Mouse (Mus musculus) stomach, embryonic 16.5 days (tissue): ENCODE measurements around the gene Plscr1. TPM values are rescaled to one million over a fixed set of nuclear protein-coding genes. Genes with fewer than 3 reads are reported as not detected.

ENCODE experiments used
- ATAC-seq: fragments of 200-750 bp; cut with Nextera tagmentation; 2 replicates; pipeline ENCODE4 v1.8.0; 2017; ENCODE audit warnings: moderate number of reproducible peaks, moderate TSS enrichment; ENCODE audit not compliant: insufficient read depth, low FRiP score
- H3K27ac ChIP-seq: fragments of 300-500 bp; sonication (generic); 2 replicates; pipeline ENCODE4 v1.5.1; 2014; ENCODE audit warnings: low read length
- H3K27me3 ChIP-seq: fragments of 300-500 bp; sonication (generic); 2 replicates; pipeline ENCODE4 v1.6.1; 2014; ENCODE audit warnings: low read length, control low read depth, mixed read lengths; ENCODE audit not compliant: control insufficient read depth, insufficient read depth
- H3K36me3 ChIP-seq: fragments of 300-500 bp; sonication (generic); 2 replicates; pipeline ENCODE4 v1.6.1; 2014; ENCODE audit warnings: low read length; ENCODE audit not compliant: control insufficient read depth, insufficient read depth
- H3K4me1 ChIP-seq: fragments of 300-500 bp; sonication (generic); 2 replicates; pipeline ENCODE4 v1.6.1; 2014; ENCODE audit warnings: low read length, control low read depth, mixed read lengths; ENCODE audit not compliant: control insufficient read depth, insufficient read depth
- H3K4me2 ChIP-seq: fragments of 300-500 bp; sonication (generic); 2 replicates; pipeline ENCODE4 v1.6.1; 2014; ENCODE audit warnings: low read depth, low read length, mixed read lengths
- H3K4me3 ChIP-seq: fragments of 300-500 bp; sonication (generic); replicated peaks from 2 replicates; pipeline ENCODE4 v1.5.1; 2014; ENCODE audit warnings: mild to moderate bottlenecking, low read length
- H3K9ac ChIP-seq: fragments of 300-500 bp; sonication (generic); 2 replicates; pipeline ENCODE4 v1.6.1; 2014; ENCODE audit warnings: low read length
- H3K9me3 ChIP-seq: fragments of 300-500 bp; sonication (generic); replicated peaks from 2 replicates; pipeline ENCODE4 v1.6.1; 2016; ENCODE audit warnings: low read length, control low read depth; ENCODE audit not compliant: control insufficient read depth
- WGBS: fragments of 180-500 bp; shearing (Covaris S2); extraction: QIAGEN DNeasy Blood & Tissue Kit; methylation state at CpG from one replicate; pipeline ENCODE4 v1.1.7; 2014; 5-methylcytosine and 5-hydroxymethylcytosine counted together
- polyA plus RNA-seq: library from polyadenylated mRNA; unstranded; fragments of >200 nt; fragmentation: Nextera tagmentation; extraction: Ambion mirVana; gene quantifications from 2 replicates; pipeline ENCODE4 v1.2.1, GENCODE M21; 2015

The Plscr1 gene
- polyA plus RNA-seq, 1 experiment from 2014 or later: 56.2 TPM

DNA sequence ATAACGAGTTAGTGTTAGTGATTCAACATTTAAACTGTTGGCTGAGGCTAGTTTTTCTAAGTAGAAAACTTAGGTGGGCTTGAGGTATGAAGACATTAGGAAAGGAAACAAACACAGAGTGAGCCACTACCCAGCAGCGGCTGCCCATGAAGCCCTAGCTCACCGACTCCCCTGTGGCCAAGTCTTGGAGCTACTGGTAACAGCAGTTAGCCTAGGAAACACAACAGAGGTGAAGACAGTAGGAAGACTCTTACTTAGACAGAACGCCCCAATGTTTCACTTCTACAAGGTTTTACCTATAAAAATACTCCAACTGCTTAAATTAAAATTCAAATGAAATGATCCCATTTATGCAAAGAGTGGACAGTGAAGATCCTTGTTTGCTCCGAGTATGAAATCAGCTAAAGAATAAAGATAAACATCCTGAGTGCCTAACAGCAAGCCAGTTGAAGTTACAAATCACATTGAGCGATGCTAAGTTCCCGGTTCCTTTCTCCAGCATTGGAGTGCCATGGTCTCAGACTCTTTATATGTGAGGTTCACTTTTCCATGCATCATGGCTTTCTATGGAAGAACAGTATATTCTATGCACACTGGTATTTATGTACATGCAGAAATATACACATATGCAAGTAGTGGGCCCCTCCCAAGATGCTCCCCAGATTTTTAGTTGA lies 640 bp upstream of the Plscr1 start:
- H3K4me3 ChIP-seq: no peak overlapping the region
- no peaks in the 10 kb centered on the region for H3K36me3 ChIP-seq
- no peaks in the 10 kb centered on the region for H3K9me3 ChIP-seq
- no peaks in the 10 kb centered on the region for H3K27me3 ChIP-seq
- WGBS: 78% methylated on average over 7 of the region's 7 CpGs
- no peak overlapping the region for H3K9ac ChIP-seq
- H3K4me2 ChIP-seq: no peak overlapping the region
- no peak for ATAC-seq
- H3K27ac ChIP-seq: no peak overlapping the region
- H3K4me1 ChIP-seq: peaks cover 9% of the 10 kb centered on the region

DNA sequence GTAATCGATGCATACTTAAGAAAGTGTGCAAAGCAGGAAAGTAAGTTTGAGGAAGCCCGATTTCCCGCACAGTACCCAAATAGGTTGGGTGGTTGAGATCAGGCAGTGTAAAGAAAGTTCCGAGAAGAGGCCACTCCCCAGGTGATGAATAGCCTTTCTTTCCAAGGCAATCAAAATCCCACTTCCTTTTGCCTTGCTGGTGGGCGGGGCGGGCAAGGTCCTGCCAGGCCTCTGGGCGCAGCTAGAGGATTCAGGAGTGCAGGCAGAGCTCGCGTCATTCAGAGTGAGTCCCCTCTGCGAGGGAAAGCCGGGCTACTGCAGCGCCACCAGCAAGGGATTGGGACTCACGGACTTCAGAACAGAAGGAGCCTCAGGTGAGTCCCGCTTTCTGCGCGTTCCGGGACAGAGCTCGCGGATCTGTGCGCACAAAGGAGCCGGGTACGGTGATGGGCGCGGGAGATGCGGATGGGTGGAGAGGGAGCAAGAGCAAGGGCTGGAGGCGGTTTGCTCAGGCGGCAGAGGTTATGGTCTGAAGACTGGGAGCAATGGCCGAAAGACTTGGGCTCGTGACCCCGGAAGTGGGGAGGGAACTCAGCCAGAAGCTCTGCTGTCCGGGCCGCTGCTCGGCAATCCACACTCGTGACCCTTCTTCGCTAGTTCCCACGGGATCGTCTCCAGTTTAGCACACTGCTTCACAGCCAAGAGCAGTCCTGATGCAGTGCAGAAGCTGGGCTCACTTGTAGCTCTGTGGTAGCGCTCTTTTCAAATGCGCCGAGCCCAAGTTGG lies 630 bp downstream of the Plscr1 start:
- under 1% methylated on average over 40 of the region's 40 CpGs for WGBS
- peak overlapping the region; percentile 77 for H3K9ac ChIP-seq
- H3K27ac ChIP-seq: peak overlapping the region; percentile 96
- H3K4me2 ChIP-seq: peak overlapping the region; percentile 58
- H3K4me1 ChIP-seq: peaks cover 9% of the 10 kb centered on the region
- H3K9me3 ChIP-seq: no peaks in the 10 kb centered on the region
- peak; percentile 96 for ATAC-seq
- peak overlapping the region; percentile 67 for H3K4me3 ChIP-seq
- H3K36me3 ChIP-seq: no peaks in the 10 kb centered on the region
- H3K27me3 ChIP-seq: no peaks in the 10 kb centered on the region

- Histone ChIP-seq H3K4me2 (no peak overlapping the region), H3K4me3 (no peak overlapping the region), H3K27me3 (no peaks in the 10 kb centered on the region), H3K9ac (no peak overlapping the region), H3K36me3 (no peaks in the 10 kb centered on the region), H3K27ac (no peak overlapping the region), H3K4me1 (peaks cover 9% of the 10 kb centered on the region), H3K9me3 (no peaks in the 10 kb centered on the region)
- 71% methylated on average over 5 of the region's 5 CpGs for WGBS
- no peak for ATAC-seq
Observed at GRCm38 (mm10) chr9:92252718-92253117, 3.2 kb downstream of the Plscr1 start.

- Histone ChIP-seq H3K27me3 (no peaks in the 10 kb centered on the region), H3K4me1 (peaks cover 9% of the 10 kb centered on the region), H3K4me2 (no peak overlapping the region), H3K36me3 (no peaks in the 10 kb centered on the region), H3K4me3 (no peak overlapping the region), H3K9me3 (no peaks in the 10 kb centered on the region), H3K9ac (no peak overlapping the region), H3K27ac (no peak overlapping the region)
- 85% methylated on average over 10 of the region's 10 CpGs for WGBS
- ATAC-seq: no peak
Observed at GRCm38 (mm10) chr9:92253585-92254321, 4.2 kb downstream of the Plscr1 start.

DNA sequence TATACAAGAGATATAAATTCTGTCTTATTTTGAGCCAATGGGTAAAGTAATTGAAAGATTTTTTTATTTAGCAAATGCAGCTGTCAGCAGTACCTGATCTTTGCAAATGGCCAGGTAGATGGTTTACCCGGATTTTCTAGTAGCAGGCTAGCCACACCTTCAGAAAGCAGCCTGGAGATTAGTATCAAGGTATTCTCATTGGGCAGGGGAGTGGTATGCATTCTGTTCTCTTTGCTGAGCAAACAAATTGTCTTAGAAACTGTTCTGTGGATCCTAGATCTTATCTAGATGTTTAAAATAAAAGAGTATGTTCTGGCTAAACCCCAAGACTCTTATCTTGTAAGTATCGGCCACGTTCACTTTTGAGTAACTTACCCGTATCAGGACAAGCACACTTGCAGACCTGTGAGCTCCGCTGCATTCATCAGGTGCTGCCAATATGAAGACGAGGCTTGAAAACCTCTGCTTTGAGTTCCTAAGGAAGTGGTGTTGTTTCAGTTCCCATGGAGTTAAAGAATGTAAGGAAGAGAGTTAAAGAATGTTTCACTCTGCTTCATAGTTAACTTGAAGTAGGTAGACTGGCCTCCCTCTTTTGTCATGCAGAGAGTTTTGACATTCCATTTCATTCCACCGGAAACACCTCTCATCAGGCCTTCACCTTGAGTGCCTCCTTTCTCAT lies 11.1 kb downstream of the Plscr1 start:
- Histone ChIP-seq H3K9ac (no peak overlapping the region), H3K9me3 (no peaks in the 10 kb centered on the region), H3K4me2 (no peak overlapping the region), H3K27me3 (no peaks in the 10 kb centered on the region), H3K27ac (peak overlapping the region; percentile 50), H3K36me3 (no peaks in the 10 kb centered on the region), H3K4me1 (no peaks in the 10 kb centered on the region), H3K4me3 (no peak overlapping the region)
- ATAC-seq: peak; percentile 66; the same call in 1 of the 2 replicates
- WGBS: 56% methylated on average over 7 of the region's 7 CpGs

- no peak for ATAC-seq
- no peak overlapping the region for H3K9ac ChIP-seq
- H3K4me2 ChIP-seq: peak overlapping the region; percentile 8; the same call in 1 of the 2 replicates
- no peak overlapping the region for H3K27ac ChIP-seq
- H3K27me3 ChIP-seq: no peaks in the 10 kb centered on the region
- WGBS: 64% methylated on average over 4 of the region's 4 CpGs
- H3K4me1 ChIP-seq: no peaks in the 10 kb centered on the region; the same call in 1 of the 2 replicates
- no peak overlapping the region for H3K4me3 ChIP-seq
- no peaks in the 10 kb centered on the region for H3K9me3 ChIP-seq
- 0 out of 2 replicates have a peak, but pooled peaks cover 7% of the 10 kb centered on the region for H3K36me3 ChIP-seq
Observed at GRCm38 (mm10) chr9:92265719-92266118, 16.2 kb downstream of the Plscr1 start.

DNA sequence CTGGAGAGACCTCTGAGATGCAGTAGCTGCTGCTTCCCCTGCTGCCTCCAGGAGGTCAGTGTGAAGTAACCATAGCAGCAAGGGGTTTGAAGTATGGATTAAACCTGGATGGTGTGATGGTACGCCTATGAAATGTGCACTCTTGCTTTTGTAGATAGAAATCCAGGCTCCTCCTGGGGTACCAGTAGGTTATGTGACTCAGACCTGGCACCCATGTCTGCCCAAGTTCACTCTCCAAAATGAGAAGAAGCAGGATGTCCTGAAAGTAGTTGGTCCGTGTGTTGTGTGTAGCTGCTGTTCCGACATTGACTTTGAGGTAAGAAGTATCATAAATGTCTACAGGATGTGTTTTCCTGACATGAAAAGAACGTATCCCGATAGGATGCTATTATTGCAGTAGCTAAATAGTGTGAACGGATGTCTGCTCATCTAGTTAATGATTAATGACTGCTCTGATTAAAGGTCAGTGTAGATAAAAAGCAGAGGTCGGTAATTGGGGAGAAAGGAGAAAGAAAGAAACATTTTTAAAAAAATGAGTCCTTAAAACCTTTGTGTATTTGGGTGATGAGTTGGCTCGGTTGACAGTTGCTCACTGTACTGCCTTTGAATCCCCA lies 17.1 kb downstream of the Plscr1 start:
- Histone ChIP-seq H3K4me1 (no peaks in the 10 kb centered on the region; the same call in 1 of the 2 replicates), H3K9me3 (no peaks in the 10 kb centered on the region), H3K9ac (no peak overlapping the region), H3K4me3 (no peak overlapping the region), H3K27ac (no peak overlapping the region), H3K36me3 (0 out of 2 replicates have a peak, but pooled peaks cover 7% of the 10 kb centered on the region), H3K27me3 (no peaks in the 10 kb centered on the region), H3K4me2 (no peak overlapping the region)
- 48% methylated on average over 8 of the region's 8 CpGs for WGBS
- ATAC-seq: no peak

DNA sequence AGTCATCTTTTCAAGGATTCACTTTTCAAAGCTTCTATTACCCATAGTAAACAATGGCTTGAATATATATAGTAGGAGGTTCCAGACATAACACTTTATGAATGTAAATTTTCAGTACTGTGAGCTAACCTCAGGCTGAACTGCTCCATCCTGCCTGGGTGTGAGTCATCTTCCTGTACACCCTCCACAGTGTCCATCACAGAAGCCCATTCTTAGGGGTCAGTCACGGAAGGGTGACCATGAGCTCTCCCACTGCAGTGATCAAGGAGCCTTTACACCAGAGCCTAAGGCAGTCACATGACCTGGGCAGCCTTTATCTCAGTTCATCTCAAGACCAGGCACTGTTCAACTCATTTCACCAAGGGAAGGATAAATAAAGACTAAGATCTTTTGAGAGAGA lies 18.2 kb downstream of the Plscr1 start:
- no peak overlapping the region for H3K4me2 ChIP-seq
- H3K4me1 ChIP-seq: no peaks in the 10 kb centered on the region; the same call in 1 of the 2 replicates
- H3K4me3 ChIP-seq: no peak overlapping the region
- ATAC-seq: peak; percentile 41; the same call in 1 of the 2 replicates
- no peak overlapping the region for H3K9ac ChIP-seq
- H3K36me3 ChIP-seq: 0 out of 2 replicates have a peak, but pooled peaks cover 7% of the 10 kb centered on the region
- no peaks in the 10 kb centered on the region for H3K27me3 ChIP-seq
- H3K27ac ChIP-seq: no peak overlapping the region
- WGBS: 77% methylated on average over 1 of the region's 1 CpGs
- no peaks in the 10 kb centered on the region for H3K9me3 ChIP-seq
